Mouse (Mus musculus) CH12.LX (cell line): Measurements from ENCODE around the gene Mkln1.

Source experiments
- CHD1 ChIP-seq: IDR thresholded peaks from 2 replicates; pipeline ENCODE4 v1.6.1; 2012; ENCODE audit warnings: low read depth, low read length, improper control_type of control experiment, inconsistent platforms
- CHD2 ChIP-seq: IDR thresholded peaks from 2 replicates; pipeline ENCODE4 v1.6.1; 2011; ENCODE audit warnings: low read length, improper control_type of control experiment
- CTCF ChIP-seq, 2 experiments: IDR thresholded peaks in 1 of 2; conservative IDR thresholded peaks in 1 of 2; 2 replicates each; pipeline ENCODE4 v1.5.1; 2011 to 2012; ENCODE audit warnings: low read depth in 2 of 2, low read length in 2 of 2, improper control_type of control experiment in 1 of 2, inconsistent platforms in 1 of 2, mild to moderate bottlenecking in 1 of 2, moderate library complexity in 1 of 2
- E2F4 ChIP-seq: IDR thresholded peaks from 2 replicates; pipeline ENCODE4 v1.6.1; 2011; ENCODE audit warnings: low read depth, low read length, improper control_type of control experiment; ENCODE audit not compliant: insufficient replicate concordance
- ETS1 ChIP-seq: conservative IDR thresholded peaks from 2 replicates; pipeline ENCODE4 v1.6.1; 2012; ENCODE audit warnings: low read depth, mild to moderate bottlenecking, inconsistent platforms, low read length, improper control_type of control experiment, moderate library complexity
- MAX ChIP-seq: IDR thresholded peaks from 2 replicates; pipeline ENCODE4 v1.6.1; 2011; ENCODE audit warnings: low read length, improper control_type of control experiment
- MAZ ChIP-seq: IDR thresholded peaks from 2 replicates; pipeline ENCODE4 v1.6.1; 2012; ENCODE audit warnings: low read depth, mild to moderate bottlenecking, inconsistent platforms, low read length, improper control_type of control experiment, moderate library complexity
- POLR2A ChIP-seq: IDR thresholded peaks from 2 replicates; pipeline ENCODE4 v1.6.1; 2011; ENCODE audit warnings: low read depth, mild to moderate bottlenecking, improper control_type of control experiment, low read length
- RCOR1 ChIP-seq: conservative IDR thresholded peaks from 2 replicates; pipeline ENCODE4 v1.6.1; 2012; ENCODE audit warnings: low read depth, mild to moderate bottlenecking, inconsistent platforms, low read length, improper control_type of control experiment
- TBP ChIP-seq: conservative IDR thresholded peaks from 2 replicates; pipeline ENCODE4 v1.6.1; 2011; ENCODE audit warnings: low read depth, low read length, improper control_type of control experiment
- UBTF ChIP-seq: IDR thresholded peaks from 2 replicates; pipeline ENCODE4 v1.6.1; 2012; ENCODE audit warnings: low read depth, mild to moderate bottlenecking, inconsistent platforms, low read length, improper control_type of control experiment, moderate library complexity

DNA sequence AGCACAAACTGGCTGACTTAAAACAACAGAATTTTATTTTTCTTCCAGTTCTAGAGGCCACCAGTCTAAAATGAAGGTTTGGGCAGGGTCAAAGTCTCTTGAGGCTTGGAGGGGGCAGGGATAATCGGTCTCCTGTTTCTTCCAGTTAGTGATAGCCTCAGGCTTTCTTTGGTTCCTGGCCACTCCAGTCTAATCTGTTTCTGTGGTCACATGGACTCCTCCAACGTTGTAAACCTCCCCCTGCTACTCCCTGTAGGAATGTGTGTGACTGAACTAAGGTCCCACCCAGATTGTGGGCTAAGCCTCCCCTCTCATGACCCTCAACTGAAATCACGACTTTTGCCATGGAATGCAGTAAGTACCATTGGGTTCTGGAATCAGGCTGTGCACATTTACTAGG is 25.9 kb upstream of the Mkln1 start:
- TF ChIP-seq POLR2A (no peak), E2F4 (no peak), CTCF (conservative IDR thresholded peaks at IDR 0.05 in 1 of 2, IDR thresholded peaks at IDR 0.05 in 1 of 2; ENCODE audit: low read depth in 2 of 2, low read length in 2 of 2) (no peak), CHD2 (no peak), CHD1 (no peak), MAZ (no peak), UBTF (no peak), RCOR1 (no peak), TBP (no peak), MAX (no peak), ETS1 (no peak)
